Mouse (Mus musculus) erythroblast, embryonic 14.5 days (primary cell): ENCODE results near the gene C1ra.
"Not testable (repeated sequence)": the region's sequence is repeated elsewhere in the genome, so short reads cannot be mapped to it uniquely, and the experiment has no call there.

Source experiments
- GATA1 ChIP-seq: IDR thresholded peaks from 2 replicates; pipeline ENCODE4 v1.6.1; 2012; ENCODE audit warnings: low read length, inconsistent platforms, mixed read lengths
- TAL1 ChIP-seq: IDR thresholded peaks from 3 replicates; pipeline ENCODE4 v1.6.1; 2012; ENCODE audit warnings: low read length, inconsistent platforms, mixed read lengths

DNA sequence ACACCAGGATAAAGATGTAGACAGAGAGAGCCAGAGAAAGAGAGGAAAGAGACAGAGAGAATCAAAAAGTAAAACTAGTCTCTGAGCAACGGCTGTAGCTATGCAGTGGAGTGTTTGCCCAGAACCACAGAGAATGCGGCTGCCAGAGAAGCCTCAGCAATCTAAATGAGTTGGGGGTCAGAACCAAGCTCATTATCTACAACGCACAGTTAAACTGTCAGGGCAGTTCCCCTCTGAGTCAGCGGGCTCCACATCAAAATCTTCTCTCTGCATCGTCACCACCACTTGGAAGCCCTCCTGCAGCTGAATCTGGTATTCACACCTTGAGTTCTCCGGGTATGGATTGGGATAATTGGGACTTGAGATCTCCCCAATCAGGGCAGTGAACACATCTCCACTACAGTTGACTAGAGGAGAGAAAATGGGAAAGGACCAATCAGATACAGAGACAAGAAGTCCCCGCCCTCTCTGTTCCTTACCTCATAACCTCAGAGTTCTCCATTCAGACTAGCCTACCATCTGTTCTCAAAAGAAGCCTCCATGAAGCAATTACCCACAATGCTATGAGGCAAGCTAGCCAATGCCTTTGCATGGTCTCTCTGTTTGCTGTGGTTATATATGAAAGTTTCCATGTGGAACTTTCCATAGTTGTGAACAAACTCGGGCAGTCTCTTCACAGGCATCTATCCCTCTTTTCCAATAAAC, 24.1 kb downstream of the C1ra start:
- TF ChIP-seq GATA1, TAL1: not testable (repeated sequence)
